Mouse (Mus musculus): ENCODE measurements around the gene Prkcsh.
A peak's percentile ranks its signal among the peaks of the same experiment; 100 is the strongest.

The Prkcsh gene

GRCm38 (mm10) chr9:22002194-22003162 is at the start of gene Prkcsh, which contains the start of gene Ccdc151:
Prkcsh (plus strand) TSS chr9:22002806.
Ccdc151 (minus strand) TSS chr9:22002634.
- peak; percentile 100 for DNase-seq

- no peak for DNase-seq
Measured at GRCm38 (mm10) chr9:21953600-21953999, 49.0 kb upstream of the Prkcsh start.

- no peak for DNase-seq
Measured at GRCm38 (mm10) chr9:21954635-21955034, 48.0 kb upstream of the Prkcsh start.

GRCm38 (mm10) chr9:21955225-21955569 is 47.4 kb upstream of the Prkcsh start:
- DNase-seq = no peak

- peak; percentile 99 for DNase-seq
Measured at GRCm38 (mm10) chr9:21955570-21956281, 46.9 kb upstream of the Prkcsh start, which contains the start of gene Swsap1. Swsap1 (plus strand) TSS chr9:21955755.

- DNase-seq = no peak
Measured at GRCm38 (mm10) chr9:21958372-21958771, 44.2 kb upstream of the Prkcsh start.

- no peak for DNase-seq
Measured at GRCm38 (mm10) chr9:21959244-21959643, 43.4 kb upstream of the Prkcsh start.

- DNase-seq = peak; percentile 56
Measured at GRCm38 (mm10) chr9:21960135-21960534, 42.5 kb upstream of the Prkcsh start.

GRCm38 (mm10) chr9:21960558-21961208 is 41.9 kb upstream of the Prkcsh start:
- DNase-seq = peak; percentile 70

GRCm38 (mm10) chr9:21961366-21961980 is 41.1 kb upstream of the Prkcsh start:
- peak; percentile 19 for DNase-seq

GRCm38 (mm10) chr9:21962010-21962409 is 40.6 kb upstream of the Prkcsh start:
- DNase-seq = no peak

- peak; percentile 82 for DNase-seq
Measured at GRCm38 (mm10) chr9:21962416-21963059, 40.1 kb upstream of the Prkcsh start.

GRCm38 (mm10) chr9:21963417-21963816 is 39.2 kb upstream of the Prkcsh start, which contains the start of gene Epor:
Epor (minus strand) TSS chr9:21963506.
- DNase-seq = peak; percentile 71

GRCm38 (mm10) chr9:21968883-21969282 is 33.7 kb upstream of the Prkcsh start:
- DNase-seq = no peak

GRCm38 (mm10) chr9:21969304-21969703 is 33.3 kb upstream of the Prkcsh start:
- DNase-seq = no peak

GRCm38 (mm10) chr9:21976626-21977175 is 25.9 kb upstream of the Prkcsh start:
- DNase-seq = no peak

GRCm38 (mm10) chr9:21977331-21977730 is 25.3 kb upstream of the Prkcsh start:
- DNase-seq = no peak

GRCm38 (mm10) chr9:21977972-21978371 is 24.6 kb upstream of the Prkcsh start:
- DNase-seq = no peak

- DNase-seq = no peak
Measured at GRCm38 (mm10) chr9:21978398-21979128, 24.0 kb upstream of the Prkcsh start.

- DNase-seq = no peak
Measured at GRCm38 (mm10) chr9:21983911-21984310, 18.7 kb upstream of the Prkcsh start.

All from kidney, postnatal 14 days (tissue).